Mouse (Mus musculus) MEL (cell line): ENCODE data around the gene Kif5c. TPM values are rescaled to one million over a fixed set of nuclear protein-coding genes. Genes with fewer than 3 reads are reported as not detected.

Experiments used
- DNase-seq: peaks from one replicate; pipeline ENCODE4 v3.0.0; 2011; ENCODE audit warnings: low read depth, low spot score
- H3K27ac ChIP-seq: 2 replicates; pipeline ENCODE4 v1.5.1; 2012; ENCODE audit warnings: low read depth, mild to moderate bottlenecking, control low read depth, low read length, moderate library complexity; ENCODE audit not compliant: control insufficient read depth
- H3K27me3 ChIP-seq, 2 experiments: fragments of 150-350 bp in 1 of 2; sonication (generic) in 1 of 2; 2 replicates each; pipeline ENCODE4 v1.6.1; 2012; ENCODE audit warnings: low read length in 2 of 2, mild to moderate bottlenecking in 2 of 2, improper control_type of control experiment in 1 of 2, moderate library complexity in 1 of 2; ENCODE audit not compliant: insufficient read depth in 2 of 2, control insufficient read depth in 1 of 2
- H3K36me3 ChIP-seq, 2 experiments: 2 replicates each; pipeline ENCODE4 v1.6.1; 2012 to 2014; ENCODE audit warnings: low read length in 2 of 2, improper control_type of control experiment in 1 of 2, inconsistent platforms in 1 of 2, mild to moderate bottlenecking in 1 of 2; ENCODE audit not compliant: insufficient read depth in 2 of 2, control insufficient read depth in 1 of 2
- H3K4me1 ChIP-seq, 2 experiments: fragments of 150-350 bp in 1 of 2; sonication (generic) in 1 of 2; 2 replicates each; pipeline ENCODE4 v1.6.1; 2012; ENCODE audit warnings: low read length in 2 of 2, improper control_type of control experiment in 1 of 2, mild to moderate bottlenecking in 1 of 2; ENCODE audit not compliant: insufficient read depth in 2 of 2, control insufficient read depth in 1 of 2
- H3K4me3 ChIP-seq, 2 experiments: fragments of 150-350 bp in 1 of 2; sonication (generic) in 1 of 2; 2 replicates each; pipeline ENCODE4 v1.5.1; 2012; ENCODE audit warnings: low read depth in 2 of 2, low read length in 2 of 2, mild to moderate bottlenecking in 2 of 2, moderate library complexity in 2 of 2, control low read depth in 1 of 2, improper control_type of control experiment in 1 of 2; ENCODE audit not compliant: control insufficient read depth in 1 of 2, insufficient read depth in 1 of 2
- H3K79me2 ChIP-seq: 2 replicates; pipeline ENCODE4 v1.6.1; 2012; ENCODE audit warnings: mild to moderate bottlenecking, low read length, moderate library complexity; ENCODE audit not compliant: control insufficient read depth, poor library complexity, insufficient read depth
- H3K9ac ChIP-seq: 2 replicates; pipeline ENCODE4 v1.6.1; 2012; ENCODE audit warnings: low read depth, mild to moderate bottlenecking, control low read depth, low read length, moderate library complexity; ENCODE audit not compliant: control insufficient read depth, poor library complexity, severe bottlenecking
- H3K9me3 ChIP-seq: fragments of 150-350 bp; sonication (generic); replicated peaks from 2 replicates; pipeline ENCODE4 v1.6.1; 2012; ENCODE audit warnings: mild to moderate bottlenecking, low read length, improper control_type of control experiment, moderate library complexity; ENCODE audit not compliant: insufficient read depth
- BHLHE40 ChIP-seq: IDR thresholded peaks from 2 replicates; pipeline ENCODE4 v1.6.1; 2012; ENCODE audit warnings: low read depth, mild to moderate bottlenecking, inconsistent platforms, low read length, improper control_type of control experiment, borderline replicate concordance
- CHD1 ChIP-seq: IDR thresholded peaks from 2 replicates; pipeline ENCODE4 v1.6.1; 2012; ENCODE audit warnings: low read depth, mild to moderate bottlenecking, inconsistent platforms, low read length, improper control_type of control experiment
- EP300 ChIP-seq, 2 experiments: IDR thresholded peaks; 2 replicates each; pipeline ENCODE4 v1.6.1; 2011; ENCODE audit warnings: improper control_type of control experiment in 2 of 2, low read length in 2 of 2, low read depth in 1 of 2, mild to moderate bottlenecking in 1 of 2
- GABPA ChIP-seq: IDR thresholded peaks from 2 replicates; pipeline ENCODE4 v1.6.1; 2012; ENCODE audit warnings: low read depth, mild to moderate bottlenecking, inconsistent platforms, low read length, improper control_type of control experiment, moderate library complexity
- GATA1 ChIP-seq: IDR thresholded peaks from 2 replicates; pipeline ENCODE4 v1.6.1; 2011; ENCODE audit warnings: low read depth, low read length, improper control_type of control experiment
- KAT2A ChIP-seq: conservative IDR thresholded peaks from 2 replicates; pipeline ENCODE4 v1.6.1; 2012; ENCODE audit warnings: low read depth, low read length, improper control_type of control experiment, inconsistent platforms
- MAFK ChIP-seq: IDR thresholded peaks from 2 replicates; pipeline ENCODE4 v1.6.1; 2011; ENCODE audit warnings: low read depth, mild to moderate bottlenecking, low read length, improper control_type of control experiment, borderline replicate concordance
- MAX ChIP-seq: IDR thresholded peaks from 2 replicates; pipeline ENCODE4 v1.6.1; 2011; ENCODE audit warnings: low read length, improper control_type of control experiment
- MYB ChIP-seq: IDR thresholded peaks from 2 replicates; pipeline ENCODE4 v1.6.1; 2011; ENCODE audit warnings: mild to moderate bottlenecking, low read depth, low read length, improper control_type of control experiment
- MYC ChIP-seq: IDR thresholded peaks from 2 replicates; pipeline ENCODE4 v1.6.1; 2011; ENCODE audit warnings: low read depth, mild to moderate bottlenecking, low read length, improper control_type of control experiment, moderate library complexity
- NRF1 ChIP-seq: IDR thresholded peaks from 2 replicates; pipeline ENCODE4 v1.6.1; 2014; ENCODE audit warnings: low read depth, mild to moderate bottlenecking, inconsistent platforms, low read length, improper control_type of control experiment, moderate library complexity; ENCODE audit not compliant: poor library complexity, insufficient read depth, severe bottlenecking
- POLR2A ChIP-seq, 2 experiments: IDR thresholded peaks; 2 replicates each; pipeline ENCODE4 v1.6.1; 2011 to 2012; ENCODE audit warnings: low read length in 2 of 2, mild to moderate bottlenecking in 2 of 2, control low read depth in 1 of 2, improper control_type of control experiment in 1 of 2, low read depth in 1 of 2, moderate library complexity in 1 of 2; ENCODE audit not compliant: control insufficient read depth in 1 of 2, insufficient read depth in 1 of 2, poor library complexity in 1 of 2
- RCOR1 ChIP-seq: IDR thresholded peaks from 2 replicates; pipeline ENCODE4 v1.6.1; 2012; ENCODE audit warnings: low read depth, mild to moderate bottlenecking, inconsistent platforms, low read length, improper control_type of control experiment
- SIN3A ChIP-seq: IDR thresholded peaks from 2 replicates; pipeline ENCODE4 v1.6.1; 2012; ENCODE audit warnings: low read length, improper control_type of control experiment, inconsistent platforms
- SMC3 ChIP-seq: IDR thresholded peaks from 2 replicates; pipeline ENCODE4 v1.6.1; 2011; ENCODE audit warnings: low read depth, low read length, improper control_type of control experiment
- TAL1 ChIP-seq: IDR thresholded peaks from 2 replicates; pipeline ENCODE4 v1.6.1; 2012; ENCODE audit warnings: mild to moderate bottlenecking, inconsistent platforms, low read length, moderate library complexity, mixed read lengths
- TBP ChIP-seq: IDR thresholded peaks from 2 replicates; pipeline ENCODE4 v1.8.0; 2011; ENCODE audit warnings: low read depth, low read length, improper control_type of control experiment
- TCF12 ChIP-seq: IDR thresholded peaks from 2 replicates; pipeline ENCODE4 v1.6.1; 2014; ENCODE audit warnings: low read depth, mild to moderate bottlenecking, inconsistent platforms, low read length, improper control_type of control experiment, moderate library complexity
- ZC3H11A ChIP-seq: IDR thresholded peaks from 2 replicates; pipeline ENCODE4 v1.6.1; 2012; ENCODE audit warnings: low read depth, mild to moderate bottlenecking, inconsistent platforms, low read length, improper control_type of control experiment
- ZKSCAN1 ChIP-seq: IDR thresholded peaks from 2 replicates; pipeline ENCODE4 v1.6.1; 2012; ENCODE audit warnings: low read depth, mild to moderate bottlenecking, inconsistent platforms, low read length, improper control_type of control experiment, moderate library complexity
- ZNF384 ChIP-seq: IDR thresholded peaks from 2 replicates; pipeline ENCODE4 v1.6.1; 2012; ENCODE audit warnings: low read depth, mild to moderate bottlenecking, inconsistent platforms, low read length, improper control_type of control experiment
- polyA plus RNA-seq, 2 experiments: library from polyadenylated mRNA; stranded (reverse) in 1 of 2; unstranded in 1 of 2; fragments of >175 nt in 1 of 2; fragments of >200 nt in 1 of 2; gene quantifications; 2 replicates each; pipeline versions ENCODE4 v1.2.1 to v1.2.4; 2012; ENCODE audit warnings: low replicate concordance in 2 of 2, low read depth in 1 of 2; ENCODE audit not compliant: insufficient read length in 2 of 2, insufficient read depth in 1 of 2, missing spikeins in 1 of 2
- total RNA-seq: library from RNA; depleted of rRNA; stranded (reverse); fragments of 300-350 nt; gene quantifications from 2 replicates; pipeline ENCODE4 v1.2.3, GENCODE M21; 2012

Kif5c gene
- total and polyA plus RNA-seq, 3 experiments, result 0.26 to 0.39 TPM; not detected in 1

DNA sequence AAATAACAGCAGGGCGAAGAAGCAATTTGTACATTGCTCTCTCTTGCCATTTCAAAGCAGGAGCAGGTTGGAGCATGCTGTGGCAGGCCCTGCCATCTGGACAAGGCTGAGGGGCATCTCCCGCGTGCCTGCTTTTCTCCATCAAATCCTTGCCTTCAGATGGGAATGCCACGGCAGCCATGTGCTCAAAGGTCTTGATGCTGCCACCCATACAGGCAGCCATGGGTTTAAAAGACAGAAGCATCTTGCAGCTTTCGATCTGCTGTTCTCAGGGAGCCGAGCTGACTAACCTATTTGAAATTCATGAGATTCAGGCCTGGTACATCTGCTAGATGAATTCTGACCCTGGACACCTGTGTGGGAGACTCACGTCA lies 53.4 kb downstream of the Kif5c start:
- no peak overlapping the region for H3K27ac ChIP-seq
- no peak for TF ChIP-seq MYB
- TF ChIP-seq MAX, result no peak
- no peak for TF ChIP-seq EP300 (IDR thresholded peaks at IDR 0.05; ENCODE audit: low read depth in 1 of 2, low read length in 2 of 2)
- no peak for TF ChIP-seq SMC3
- TF ChIP-seq TCF12, result no peak
- DNase-seq, result no peak
- H3K79me2 ChIP-seq, result no peaks in the 10 kb centered on the region
- no peaks in the 10 kb centered on the region for H3K4me1 ChIP-seq
- H3K9me3 ChIP-seq, result no peaks in the 10 kb centered on the region
- H3K9ac ChIP-seq, result no peak overlapping the region
- no peak overlapping the region for H3K4me3 ChIP-seq
- no peaks in the 10 kb centered on the region for H3K27me3 ChIP-seq
- H3K36me3 ChIP-seq, result no peaks in the 10 kb centered on the region

- DNase-seq, result no peak
- Histone ChIP-seq H3K4me1 (no peaks in the 10 kb centered on the region), H3K9me3 (no peaks in the 10 kb centered on the region), H3K4me3 (no peak overlapping the region), H3K9ac (no peak overlapping the region), H3K27ac (no peak overlapping the region), H3K27me3 (no peaks in the 10 kb centered on the region), H3K36me3 (no peaks in the 10 kb centered on the region), H3K79me2 (no peaks in the 10 kb centered on the region)
- no peak for TF ChIP-seq TCF12
- no peak for TF ChIP-seq SIN3A
Observed at GRCm38 (mm10) chr2:49676020-49676419, 56.9 kb downstream of the Kif5c start.

DNA sequence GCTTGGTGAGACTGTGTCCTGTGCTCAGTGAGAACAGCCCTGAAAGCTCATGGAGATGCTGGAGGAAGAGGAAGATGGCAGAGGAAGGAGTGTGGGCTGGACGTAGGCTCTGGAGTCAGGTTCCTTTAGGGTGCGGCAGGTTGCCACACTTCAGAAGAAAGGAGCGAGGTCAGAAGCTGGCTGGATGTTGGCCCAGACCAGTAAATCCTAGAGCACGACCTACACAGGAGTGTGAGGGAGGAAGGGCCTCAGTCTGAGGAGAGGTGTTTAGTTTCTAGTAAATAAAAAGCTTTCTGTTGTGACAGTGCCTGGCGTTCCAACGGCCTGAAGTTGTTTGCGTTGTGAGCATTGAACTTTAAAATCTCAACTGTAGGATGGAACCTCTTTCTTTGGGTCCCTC lies 59.3 kb downstream of the Kif5c start:
- no peak for TF ChIP-seq ZNF384
- no peaks in the 10 kb centered on the region for H3K4me1 ChIP-seq
- no peaks in the 10 kb centered on the region for H3K9me3 ChIP-seq
- H3K27me3 ChIP-seq, result no peaks in the 10 kb centered on the region; a peak in 1 of 4 replicates
- H3K36me3 ChIP-seq, result no peaks in the 10 kb centered on the region
- H3K9ac ChIP-seq, result no peak overlapping the region
- no peak overlapping the region for H3K4me3 ChIP-seq
- no peak overlapping the region for H3K27ac ChIP-seq
- DNase-seq, result no peak
- H3K79me2 ChIP-seq, result no peaks in the 10 kb centered on the region

GRCm38 (mm10) chr2:49679135-49679964 lies 60.3 kb downstream of the Kif5c start:
- DNase-seq, result no peak
- H3K9ac ChIP-seq, result no peak overlapping the region

More at GRCm38 (mm10) chr2:49679135-49679964, 60.3 kb downstream of the Kif5c start:
- no peaks in the 10 kb centered on the region; a peak in 1 of 4 replicates for H3K27me3 ChIP-seq
- H3K36me3 ChIP-seq, result no peaks in the 10 kb centered on the region
- no peak overlapping the region for H3K27ac ChIP-seq
- H3K4me1 ChIP-seq, result no peaks in the 10 kb centered on the region
- H3K79me2 ChIP-seq, result no peaks in the 10 kb centered on the region
- H3K9me3 ChIP-seq, result no peaks in the 10 kb centered on the region
- no peak for TF ChIP-seq BHLHE40
- TF ChIP-seq MYB, result no peak
- no peak for TF ChIP-seq GABPA
- TF ChIP-seq TCF12, result no peak
- TF ChIP-seq GATA1, result no peak
- no peak for TF ChIP-seq POLR2A (IDR thresholded peaks at IDR 0.05; ENCODE audit: control insufficient read depth in 1 of 2, insufficient read depth in 1 of 2, low read depth in 1 of 2, low read length in 2 of 2, poor library complexity in 1 of 2)
- no peak for TF ChIP-seq TAL1
- no peak for TF ChIP-seq TBP
- no peak for TF ChIP-seq MAFK
- TF ChIP-seq KAT2A, result no peak
- TF ChIP-seq RCOR1, result no peak
- no peak for TF ChIP-seq CHD1
- no peak for TF ChIP-seq ZKSCAN1
- no peak for TF ChIP-seq ZNF384
- TF ChIP-seq NRF1, result no peak
- TF ChIP-seq MYC, result no peak
- no peak for TF ChIP-seq ZC3H11A
- H3K4me3 ChIP-seq, result no peak overlapping the region
